Mouse (Mus musculus) limb, embryonic 10.5 days (tissue): ENCODE measurements around the gene Hmgb1. TPM values are rescaled to one million over a fixed set of nuclear protein-coding genes. Genes with fewer than 3 reads are reported as not detected.

ENCODE experiments used
- DNase-seq: peaks from one replicate; pipeline ENCODE4 v3.0.0-alpha.2; 2017; ENCODE audit warnings: low spot score
- H3K27ac ChIP-seq: fragments of 300-500 bp; sonication (generic); 2 replicates; pipeline ENCODE4 v1.5.1; 2016; ENCODE audit warnings: mild to moderate bottlenecking
- H3K27me3 ChIP-seq: fragments of 300-500 bp; sonication (generic); 2 replicates; pipeline ENCODE4 v1.6.1; 2016; ENCODE audit warnings: low read depth, mild to moderate bottlenecking; ENCODE audit not compliant: poor library complexity, severe bottlenecking
- H3K36me3 ChIP-seq: fragments of 300-500 bp; sonication (generic); 2 replicates; pipeline ENCODE4 v1.6.1; 2016; ENCODE audit warnings: mild to moderate bottlenecking, moderate library complexity
- H3K4me1 ChIP-seq: fragments of 300-500 bp; sonication (generic); 2 replicates; pipeline ENCODE4 v1.6.1; 2016
- H3K4me3 ChIP-seq: fragments of 300-500 bp; sonication (generic); 2 replicates; pipeline ENCODE4 v1.5.1; 2016; ENCODE audit warnings: mild to moderate bottlenecking, moderate library complexity
- H3K9me3 ChIP-seq: fragments of 300-500 bp; sonication (generic); replicated peaks from 2 replicates; pipeline ENCODE4 v1.6.1; 2016; ENCODE audit warnings: mild to moderate bottlenecking
- WGBS: fragments of 180-500 bp; shearing (Covaris S2); methylation state at CpG from one replicate; pipeline ENCODE4 v1.1.7; 2016; 5-methylcytosine and 5-hydroxymethylcytosine counted together
- polyA plus RNA-seq: library from polyadenylated mRNA; unstranded; fragments of >200 nt; fragmentation: Nextera tagmentation; extraction: Ambion mirVana; gene quantifications from 2 replicates; pipeline ENCODE4 v1.2.1, GENCODE M21; 2016

The Hmgb1 gene
- polyA plus RNA-seq, 1 experiment from 2014 or later: 1,835 TPM

DNA sequence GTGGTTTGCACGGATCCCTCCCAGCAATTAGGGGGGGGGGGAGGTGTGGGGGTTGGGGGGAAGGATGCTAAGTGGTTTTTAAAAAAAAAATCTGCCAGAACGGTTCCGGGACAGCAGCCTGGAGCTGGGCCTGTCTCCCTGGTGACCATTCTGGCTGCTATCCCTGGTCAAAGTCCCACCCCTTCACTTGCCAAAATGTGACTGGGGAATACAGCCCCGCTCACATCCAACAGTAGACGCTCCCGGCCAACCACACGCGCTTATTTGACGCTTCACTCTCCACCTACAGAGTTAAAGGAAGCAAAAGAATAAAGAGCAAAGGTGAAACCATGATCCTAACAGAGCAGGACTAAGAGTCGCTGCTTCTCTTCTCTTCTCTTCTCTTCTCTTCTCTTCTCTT lies 146.6 kb downstream of the Hmgb1 start:
- peaks cover 5% of the 10 kb centered on the region; the same call in 1 of the 2 replicates for H3K4me1 ChIP-seq
- no peaks in the 10 kb centered on the region for H3K9me3 ChIP-seq
- peaks cover 14% of the 10 kb centered on the region for H3K36me3 ChIP-seq
- no peak overlapping the region for H3K27ac ChIP-seq
- no peaks in the 10 kb centered on the region for H3K27me3 ChIP-seq
- DNase-seq: no peak
- 38% methylated on average over 10 of the region's 10 CpGs for WGBS
- no peak overlapping the region for H3K4me3 ChIP-seq

DNA sequence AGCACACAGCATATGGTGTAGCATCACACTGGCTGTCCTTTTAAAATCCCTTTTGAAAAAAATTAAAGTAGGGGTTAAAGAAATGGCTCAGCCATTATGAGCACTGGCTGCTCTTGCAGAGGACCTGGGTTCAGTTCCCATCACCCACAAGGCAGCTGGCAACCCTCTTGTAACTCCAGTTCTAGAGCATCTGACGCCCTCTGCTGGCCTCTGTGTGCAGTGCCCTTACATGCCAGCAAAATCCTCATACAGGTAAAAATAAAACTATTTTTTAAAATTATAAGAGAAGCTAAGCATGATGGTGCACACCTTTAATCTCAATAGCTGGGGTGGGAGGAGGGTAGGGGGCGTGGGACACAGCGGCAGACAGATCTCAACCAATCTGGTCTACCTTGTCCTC lies 147.4 kb downstream of the Hmgb1 start:
- H3K9me3 ChIP-seq: no peaks in the 10 kb centered on the region
- WGBS: 94% methylated on average over 3 of the region's 3 CpGs
- H3K27me3 ChIP-seq: no peaks in the 10 kb centered on the region
- H3K4me1 ChIP-seq: peaks cover 8% of the 10 kb centered on the region; the same call in 1 of the 2 replicates
- no peak overlapping the region for H3K27ac ChIP-seq
- peaks cover 11% of the 10 kb centered on the region for H3K36me3 ChIP-seq
- no peak overlapping the region for H3K4me3 ChIP-seq
- no peak for DNase-seq

DNA sequence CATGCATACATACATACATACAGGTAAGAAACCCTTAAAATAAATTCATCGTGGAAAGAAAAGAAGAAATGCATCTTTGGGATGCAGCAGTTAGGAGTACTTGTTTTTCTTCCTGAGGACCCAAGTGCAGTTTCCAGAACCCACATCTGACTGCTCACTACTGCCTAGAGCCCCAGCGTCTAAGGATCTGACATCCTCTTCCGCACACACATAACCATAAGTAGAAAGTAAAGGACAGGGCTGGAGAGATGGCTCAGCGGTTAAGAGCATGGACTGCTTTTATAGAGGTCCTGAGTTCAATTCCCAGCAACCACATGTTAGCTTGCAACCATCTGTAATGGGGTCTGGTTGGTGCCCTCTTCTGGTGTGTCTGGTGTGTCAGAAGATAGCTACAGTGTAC lies 151.9 kb downstream of the Hmgb1 start:
- no peaks in the 10 kb centered on the region for H3K36me3 ChIP-seq
- WGBS: 95% methylated on average over 4 of the region's 4 CpGs
- no peaks in the 10 kb centered on the region for H3K27me3 ChIP-seq
- DNase-seq: no peak
- H3K4me1 ChIP-seq: peaks cover 45% of the 10 kb centered on the region
- H3K27ac ChIP-seq: no peak overlapping the region
- no peak overlapping the region for H3K4me3 ChIP-seq
- no peaks in the 10 kb centered on the region for H3K9me3 ChIP-seq

DNA sequence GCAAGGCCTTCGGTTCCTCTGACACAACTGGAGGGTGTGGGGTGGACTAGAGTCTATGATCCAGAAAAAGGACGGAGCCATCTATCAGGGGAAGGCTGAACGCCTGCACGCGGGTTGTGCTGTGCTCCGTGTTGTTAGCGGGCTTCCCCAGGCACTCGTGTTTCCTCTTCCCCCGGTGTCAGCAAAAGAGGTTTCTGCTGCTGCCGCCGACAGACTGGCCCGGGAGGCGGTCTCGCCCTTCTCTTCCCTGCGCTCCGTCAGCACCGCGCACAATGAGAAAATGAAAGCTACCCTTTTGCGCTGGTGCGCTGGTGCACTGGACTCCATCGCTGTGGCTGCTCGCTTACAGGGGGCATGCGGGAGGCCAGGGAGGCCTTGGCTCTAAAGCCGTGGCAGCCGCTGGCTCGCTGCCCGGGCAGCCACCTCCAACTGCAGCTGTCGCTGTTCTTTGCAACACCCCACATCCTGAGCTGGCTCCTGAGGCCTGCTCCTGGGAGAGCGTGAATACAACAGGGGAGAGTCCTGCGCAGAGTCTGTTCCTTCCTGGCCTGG lies 153.0 kb downstream of the Hmgb1 start:
- no peaks in the 10 kb centered on the region for H3K36me3 ChIP-seq
- DNase-seq: peak; percentile 65
- peak overlapping the region; percentile 50 for H3K4me3 ChIP-seq
- H3K27me3 ChIP-seq: no peaks in the 10 kb centered on the region
- 5% methylated on average over 30 of the region's 30 CpGs for WGBS
- H3K9me3 ChIP-seq: no peaks in the 10 kb centered on the region
- peak overlapping the region; percentile 92 for H3K27ac ChIP-seq
- peaks cover 45% of the 10 kb centered on the region for H3K4me1 ChIP-seq

DNA sequence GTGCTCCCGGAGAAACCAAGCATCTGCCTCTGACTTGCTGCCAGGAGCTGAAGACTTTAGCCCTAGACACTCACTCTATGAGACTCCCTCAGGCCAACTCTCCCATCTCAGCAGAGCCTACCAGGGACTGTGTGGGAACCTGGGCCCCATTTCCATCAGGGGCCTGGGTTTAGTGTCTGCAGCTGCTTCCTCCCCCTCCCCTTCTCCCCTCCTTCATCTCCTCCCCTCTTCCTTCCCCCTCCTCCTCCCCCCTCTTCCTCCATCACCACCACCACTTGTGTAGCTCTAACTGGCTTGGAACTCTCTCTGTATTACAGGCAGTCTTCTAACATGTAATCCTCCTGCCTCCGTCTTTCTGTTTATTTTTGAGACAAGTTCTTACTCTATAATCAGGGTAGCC lies 154.2 kb downstream of the Hmgb1 start:
- H3K36me3 ChIP-seq: no peaks in the 10 kb centered on the region

DNA sequence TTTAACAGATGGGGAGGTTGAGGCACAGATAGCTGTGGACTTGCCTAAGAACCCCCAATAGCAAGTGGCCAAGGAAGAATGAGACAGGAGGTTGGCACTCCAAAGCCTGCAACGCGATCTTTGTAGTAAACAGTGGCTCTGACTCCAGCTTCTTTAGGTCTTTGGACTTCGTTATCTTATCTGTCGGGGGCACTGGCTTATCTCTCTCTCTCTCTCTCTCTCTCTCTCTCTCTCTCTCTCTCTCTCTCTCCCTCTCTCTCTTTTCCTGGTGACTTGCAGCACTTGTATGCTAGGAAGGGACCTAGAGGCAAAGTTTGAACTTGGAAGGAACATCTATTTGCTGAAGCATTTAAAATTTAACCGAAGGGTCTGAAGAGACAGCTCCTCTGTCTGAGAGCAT lies 155.9 kb downstream of the Hmgb1 start:
- Histone ChIP-seq H3K4me1 (peaks cover 44% of the 10 kb centered on the region), H3K27ac (peak overlapping the region; percentile 5; the same call in 1 of the 2 replicates), H3K27me3 (no peaks in the 10 kb centered on the region), H3K4me3 (no peak overlapping the region), H3K9me3 (no peaks in the 10 kb centered on the region), H3K36me3 (no peaks in the 10 kb centered on the region)
- DNase-seq: no peak
- 71% methylated on average over 5 of the region's 5 CpGs for WGBS

More for the DNA sequence above, 154.2 kb downstream of the Hmgb1 start:
- H3K27me3 ChIP-seq: no peaks in the 10 kb centered on the region
- WGBS: 49% methylated on average over 2 of the region's 2 CpGs
- peak overlapping the region; percentile 78 for H3K27ac ChIP-seq
- H3K4me1 ChIP-seq: peaks cover 45% of the 10 kb centered on the region
- no peak overlapping the region for H3K4me3 ChIP-seq
- no peak for DNase-seq
- H3K9me3 ChIP-seq: no peaks in the 10 kb centered on the region

DNA sequence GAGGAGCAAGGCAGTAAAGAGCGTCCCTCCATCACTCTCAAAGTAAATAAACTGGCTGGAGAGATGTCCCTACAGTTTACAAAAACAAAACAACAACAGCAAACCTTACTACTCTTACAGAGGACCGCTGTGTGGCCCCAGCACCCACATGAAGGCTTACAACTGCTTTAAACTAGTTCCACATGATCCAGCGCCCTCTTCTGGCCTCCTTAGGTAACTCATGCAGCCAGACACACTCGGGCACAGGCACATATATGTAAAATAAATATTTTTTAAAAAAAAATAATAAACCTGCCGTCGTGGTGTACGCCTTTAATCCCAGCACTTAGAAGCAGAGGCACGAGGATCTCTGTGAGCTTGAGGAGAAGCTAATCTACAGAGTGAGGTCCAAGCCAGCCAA lies 156.9 kb downstream of the Hmgb1 start:
- H3K4me1 ChIP-seq: peaks cover 40% of the 10 kb centered on the region
- 79% methylated on average over 8 of the region's 8 CpGs for WGBS
- H3K9me3 ChIP-seq: no peaks in the 10 kb centered on the region
- H3K36me3 ChIP-seq: no peaks in the 10 kb centered on the region
- no peaks in the 10 kb centered on the region for H3K27me3 ChIP-seq
- no peak overlapping the region for H3K4me3 ChIP-seq
- H3K27ac ChIP-seq: no peak overlapping the region
- DNase-seq: no peak

DNA sequence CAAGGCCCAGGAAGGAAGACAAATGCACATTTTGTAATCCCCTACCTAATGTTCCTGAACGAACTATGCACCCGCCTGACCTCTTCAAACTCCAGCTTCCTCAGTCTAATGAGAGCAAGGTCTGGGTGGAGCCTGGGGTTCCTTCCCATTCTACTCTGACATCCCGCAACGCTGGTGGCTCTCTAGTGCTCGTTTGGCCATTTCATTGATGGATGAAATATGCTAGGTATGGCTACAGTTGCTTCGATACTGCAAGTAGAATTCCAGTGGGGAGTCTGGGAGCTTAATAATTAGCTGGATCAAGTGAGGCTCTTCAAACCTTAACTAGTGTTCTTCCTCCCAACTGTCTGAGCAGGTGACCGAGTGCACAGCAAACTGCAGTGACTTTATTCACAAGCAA lies 163.2 kb downstream of the Hmgb1 start:
- WGBS: 63% methylated on average over 7 of the region's 7 CpGs
- no peak overlapping the region for H3K4me3 ChIP-seq
- no peak overlapping the region for H3K27ac ChIP-seq
- no peaks in the 10 kb centered on the region for H3K36me3 ChIP-seq
- H3K4me1 ChIP-seq: peaks cover 13% of the 10 kb centered on the region
- no peaks in the 10 kb centered on the region for H3K27me3 ChIP-seq
- no peak for DNase-seq
- H3K9me3 ChIP-seq: no peaks in the 10 kb centered on the region

DNA sequence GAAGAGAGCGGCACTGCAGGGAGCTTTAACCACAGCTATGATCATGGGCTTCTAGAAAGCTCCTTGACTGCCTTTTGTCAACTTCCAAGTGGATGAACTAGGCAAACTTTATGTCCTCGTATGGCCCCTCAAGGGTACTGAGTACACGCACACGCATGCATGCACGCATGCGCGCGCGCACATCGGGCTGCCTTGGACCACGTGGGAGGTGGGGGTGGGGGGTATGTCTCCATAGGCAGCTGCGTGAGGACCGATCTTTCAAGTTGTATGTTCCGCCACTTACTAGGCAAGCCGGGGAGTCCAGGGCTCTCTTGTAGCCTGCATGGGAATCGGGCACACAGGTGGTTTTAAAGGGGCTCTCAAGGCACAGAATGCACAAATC lies 163.6 kb downstream of the Hmgb1 start:
- H3K27ac ChIP-seq: no peak overlapping the region; the same call in 1 of the 2 replicates
- H3K36me3 ChIP-seq: no peaks in the 10 kb centered on the region
- no peak overlapping the region for H3K4me3 ChIP-seq
- no peaks in the 10 kb centered on the region for H3K9me3 ChIP-seq
- peaks cover 17% of the 10 kb centered on the region for H3K4me1 ChIP-seq
- WGBS: 77% methylated on average over 16 of the region's 16 CpGs
- DNase-seq: no peak
- no peaks in the 10 kb centered on the region for H3K27me3 ChIP-seq

DNA sequence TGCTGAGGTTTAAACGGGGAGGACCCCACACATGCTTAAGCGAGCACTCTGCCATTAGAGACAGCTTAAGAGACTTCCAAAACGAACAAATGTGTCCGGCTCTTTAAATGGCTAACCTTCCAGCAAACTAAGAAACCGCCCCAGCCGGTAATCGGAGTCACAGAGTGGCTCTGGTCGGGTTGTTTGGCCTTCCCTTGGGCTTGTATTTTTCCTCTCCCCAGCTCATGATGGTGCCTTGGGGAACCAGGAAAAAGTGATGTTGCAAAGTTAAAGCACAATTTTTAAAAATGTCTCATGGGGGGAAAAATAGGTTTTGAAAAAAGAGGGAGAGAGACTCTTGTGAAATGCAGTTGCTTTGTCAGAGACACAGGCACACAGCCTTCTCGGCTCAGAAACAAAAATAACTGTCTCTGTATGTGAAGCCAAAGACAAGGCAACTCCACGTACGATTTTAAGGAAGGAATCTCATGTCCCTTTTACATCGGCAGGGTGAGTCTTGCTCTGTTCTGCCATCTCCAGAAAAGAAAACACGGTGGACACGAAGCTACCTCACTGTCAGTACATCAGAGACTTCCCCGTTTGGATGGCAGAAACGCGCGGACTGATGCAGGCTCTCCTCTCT lies 164.1 kb downstream of the Hmgb1 start:
- H3K27me3 ChIP-seq: no peaks in the 10 kb centered on the region
- H3K4me1 ChIP-seq: peaks cover 22% of the 10 kb centered on the region
- no peaks in the 10 kb centered on the region for H3K9me3 ChIP-seq
- no peak overlapping the region for H3K4me3 ChIP-seq
- no peak overlapping the region; the same call in 1 of the 2 replicates for H3K27ac ChIP-seq
- no peak for DNase-seq
- WGBS: 57% methylated on average over 18 of the region's 18 CpGs
- no peaks in the 10 kb centered on the region for H3K36me3 ChIP-seq

DNA sequence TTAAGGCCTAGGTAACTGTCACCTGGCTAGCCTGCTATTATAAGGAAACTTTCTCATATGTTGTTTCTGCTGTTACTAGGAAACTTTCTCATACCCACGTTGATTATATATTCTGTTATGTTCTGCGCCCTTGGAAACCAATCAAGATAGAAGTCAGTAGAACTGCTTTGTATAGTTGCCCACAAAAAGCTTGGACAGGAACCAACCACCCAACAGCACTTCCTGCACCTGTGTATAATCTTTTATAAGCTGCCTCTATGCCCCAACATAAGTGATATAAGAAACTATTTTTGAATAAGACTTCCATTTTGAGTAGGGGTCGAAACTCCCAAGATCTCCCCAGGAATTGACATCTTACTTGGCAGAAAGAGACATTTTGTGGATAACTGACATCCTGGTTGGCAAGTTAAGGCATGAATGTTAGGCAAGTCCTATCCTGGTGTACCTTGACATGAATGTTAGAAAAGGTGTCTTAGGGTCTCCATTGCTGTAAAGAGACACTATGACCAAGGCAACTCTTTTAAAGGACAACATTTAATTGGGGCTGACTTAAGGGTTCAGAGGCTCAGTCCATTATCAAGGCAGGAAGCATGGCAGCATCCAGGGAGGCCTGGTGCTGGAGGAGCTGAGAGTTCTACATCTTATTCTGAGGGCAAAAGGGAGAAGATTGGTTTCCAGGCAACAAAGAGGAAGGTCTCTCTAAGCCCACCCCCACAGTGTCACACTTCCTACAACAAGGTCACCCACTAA lies 166.4 kb downstream of the Hmgb1 start:
- Histone ChIP-seq H3K27me3 (no peaks in the 10 kb centered on the region), H3K36me3 (no peaks in the 10 kb centered on the region), H3K27ac (no peak overlapping the region), H3K4me1 (peaks cover 37% of the 10 kb centered on the region), H3K9me3 (no peaks in the 10 kb centered on the region), H3K4me3 (no peak overlapping the region)
- 88% methylated on average over 3 of the region's 3 CpGs for WGBS
- no peak for DNase-seq

DNA sequence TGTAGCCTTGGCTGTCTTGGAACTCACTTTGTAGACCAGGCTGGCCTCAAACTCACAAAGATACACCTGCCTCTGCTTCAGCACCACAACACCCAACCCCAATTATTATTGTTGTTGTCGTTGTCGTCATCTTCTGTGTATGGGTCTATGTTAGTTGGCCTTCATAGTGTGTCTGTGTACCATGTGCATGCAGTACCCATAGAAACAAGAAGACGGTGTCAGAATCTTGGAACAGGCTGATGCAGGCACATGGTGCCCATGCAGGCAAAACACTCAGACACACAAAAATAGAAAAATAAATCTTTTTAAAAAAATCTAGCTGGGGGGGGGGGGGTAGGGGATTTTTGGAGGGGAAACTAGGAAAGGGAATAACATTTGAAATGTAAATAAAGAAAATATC lies 167.1 kb downstream of the Hmgb1 start:
- Histone ChIP-seq H3K27me3 (no peaks in the 10 kb centered on the region), H3K4me1 (peaks cover 37% of the 10 kb centered on the region), H3K27ac (no peak overlapping the region), H3K36me3 (no peaks in the 10 kb centered on the region), H3K9me3 (no peaks in the 10 kb centered on the region), H3K4me3 (no peak overlapping the region)
- DNase-seq: no peak
- WGBS: 89% methylated on average over 3 of the region's 3 CpGs

DNA sequence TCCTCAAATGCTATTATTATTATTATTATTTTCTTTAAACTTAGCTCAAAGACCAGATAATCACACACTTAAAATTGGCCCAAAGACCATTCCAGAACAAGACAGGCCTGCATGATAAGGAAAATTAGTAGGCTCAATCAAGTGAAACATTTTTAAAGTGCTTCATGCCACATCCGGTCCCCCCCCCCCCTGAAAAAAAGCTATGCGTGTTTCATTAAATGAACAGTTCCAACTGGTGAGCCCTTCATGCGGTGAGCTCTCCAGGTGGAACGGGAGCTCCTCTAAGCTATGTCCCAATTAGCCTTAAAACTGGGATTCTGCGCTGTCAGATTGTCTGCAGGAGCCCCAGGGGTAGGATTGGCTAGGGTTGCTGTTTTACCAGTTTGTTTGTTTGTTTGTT lies 168.0 kb downstream of the Hmgb1 start:
- no peak overlapping the region for H3K27ac ChIP-seq
- no peak for DNase-seq
- H3K36me3 ChIP-seq: no peaks in the 10 kb centered on the region
- H3K4me3 ChIP-seq: peak overlapping the region; percentile 66; the same call in 1 of the 2 replicates
- no peaks in the 10 kb centered on the region for H3K9me3 ChIP-seq
- H3K27me3 ChIP-seq: no peaks in the 10 kb centered on the region
- H3K4me1 ChIP-seq: peaks cover 37% of the 10 kb centered on the region
- 72% methylated on average over 5 of the region's 5 CpGs for WGBS
